Mouse (Mus musculus) mouse embryonic stem cell (cell line): Measurements from ENCODE around the gene 1700021F07Rik.

Experiments
- in situ Hi-C, 2 experiments: fragments of 300-500 bp; cut with MboI; formaldehyde crosslinking; loops; 1 replicate in 1 of 2; 3 replicates in 1 of 2; pipeline ENCODE4 v1.14.3; 2019 to 2020; ENCODE audit warnings: low sequenced_read_pairs in 2 of 2, low pct_unique_long_range_greater_than_20kb in 1 of 2, mixed read lengths in 1 of 2; ENCODE audit not compliant: unreplicated experiment in 1 of 2

Gene 1700021F07Rik

DNA sequence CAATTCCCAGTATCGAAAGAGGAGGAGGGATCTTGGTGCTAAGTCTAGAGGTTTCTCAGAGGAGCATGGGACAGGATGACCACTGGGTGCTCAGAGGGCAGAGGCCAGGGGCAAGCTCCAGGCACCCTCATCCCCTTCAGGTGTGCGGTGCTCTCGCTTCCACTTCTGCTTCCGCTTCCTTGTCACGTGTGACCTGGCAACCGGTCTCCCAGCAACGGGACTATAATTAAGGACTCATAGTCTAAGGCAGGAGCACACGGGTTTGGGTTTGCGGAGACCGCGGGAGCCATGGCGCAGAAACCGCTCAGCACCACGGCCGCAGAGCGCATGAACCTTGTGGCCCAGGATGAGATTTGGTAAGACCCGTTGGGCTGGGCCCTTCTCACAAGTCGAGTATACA is at the start of gene 1700021F07Rik:
TSS of gene 1700021F07Rik (plus strand) at position 211 of the 400 bp plus-strand sequence.
- in situ Hi-C loops, result no loop called here

DNA sequence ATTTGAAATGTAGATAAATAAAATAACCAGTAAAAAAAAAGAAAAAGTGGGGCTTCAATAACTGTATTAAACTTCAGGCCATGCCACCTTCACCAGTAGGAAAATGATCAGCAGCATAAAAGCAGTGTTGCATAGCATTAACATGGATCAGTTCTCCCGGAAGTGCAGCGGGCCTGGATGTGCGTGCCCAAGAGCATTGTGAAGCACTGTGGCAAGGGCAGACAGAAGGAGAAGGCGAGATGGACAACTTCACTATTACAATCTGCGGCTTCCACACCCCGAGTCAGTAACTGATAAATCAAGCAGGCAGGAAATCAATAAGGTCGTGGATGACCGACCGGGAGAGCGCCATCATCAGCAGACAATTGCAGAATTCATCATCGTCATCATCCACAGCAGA is 49.2 kb upstream of the 1700021F07Rik start:
- in situ Hi-C loops, result no loop called here

DNA sequence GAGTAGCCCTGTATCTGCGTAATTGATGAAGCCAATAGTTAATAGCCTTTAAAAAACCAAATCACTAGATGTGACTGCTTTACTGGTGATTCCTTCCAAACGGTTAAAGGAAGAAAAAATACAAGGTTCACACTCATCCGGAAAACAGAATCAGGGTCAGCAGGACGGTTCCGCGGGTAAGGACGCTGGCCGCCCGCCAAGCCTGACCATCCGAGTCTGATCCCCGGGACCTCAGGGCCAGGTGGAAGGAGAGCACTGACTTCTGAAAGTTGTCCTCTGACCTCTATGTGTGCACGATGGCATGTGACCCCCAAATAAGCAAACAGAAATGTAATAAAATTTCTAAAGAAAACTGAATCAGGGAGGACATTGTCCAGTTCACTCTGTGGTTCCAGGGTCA is 43.3 kb upstream of the 1700021F07Rik start:
- in situ Hi-C loops, result no loop called here

GRCm38 (mm10) chr2:173484486-173484885 is 37.9 kb upstream of the 1700021F07Rik start:
- in situ Hi-C loops, result no loop called here

GRCm38 (mm10) chr2:173499612-173500011 is 22.8 kb upstream of the 1700021F07Rik start:
- in situ Hi-C loops, result no loop called here

GRCm38 (mm10) chr2:173513977-173514376 is 8.4 kb upstream of the 1700021F07Rik start:
- in situ Hi-C loops, result no loop called here

- in situ Hi-C loops, result no loop called here
Measured at GRCm38 (mm10) chr2:173515186-173515585, 7.2 kb upstream of the 1700021F07Rik start.

- in situ Hi-C loops, result no loop called here
Measured at GRCm38 (mm10) chr2:173516150-173516855, 6.1 kb upstream of the 1700021F07Rik start.

DNA sequence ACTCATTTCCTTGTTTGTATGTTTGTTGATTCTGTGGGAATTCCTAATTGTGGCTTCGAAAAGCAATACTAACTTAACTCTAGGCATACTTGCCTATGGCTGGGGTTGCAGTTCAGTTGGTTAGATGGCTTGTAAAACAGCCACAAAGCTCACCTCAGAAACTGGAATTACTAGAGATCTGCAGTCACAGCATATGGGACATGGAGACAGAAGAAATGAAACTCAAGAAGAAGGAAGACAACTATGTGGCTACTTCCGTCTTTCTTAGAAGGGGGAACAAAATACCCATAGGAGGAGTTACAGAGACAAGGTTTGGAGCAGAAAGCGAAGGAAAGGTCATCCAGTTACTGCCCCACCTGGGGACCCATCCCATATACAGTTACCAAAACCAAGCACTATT is 6.1 kb downstream of the 1700021F07Rik start:
- in situ Hi-C loops, result no loop called here

DNA sequence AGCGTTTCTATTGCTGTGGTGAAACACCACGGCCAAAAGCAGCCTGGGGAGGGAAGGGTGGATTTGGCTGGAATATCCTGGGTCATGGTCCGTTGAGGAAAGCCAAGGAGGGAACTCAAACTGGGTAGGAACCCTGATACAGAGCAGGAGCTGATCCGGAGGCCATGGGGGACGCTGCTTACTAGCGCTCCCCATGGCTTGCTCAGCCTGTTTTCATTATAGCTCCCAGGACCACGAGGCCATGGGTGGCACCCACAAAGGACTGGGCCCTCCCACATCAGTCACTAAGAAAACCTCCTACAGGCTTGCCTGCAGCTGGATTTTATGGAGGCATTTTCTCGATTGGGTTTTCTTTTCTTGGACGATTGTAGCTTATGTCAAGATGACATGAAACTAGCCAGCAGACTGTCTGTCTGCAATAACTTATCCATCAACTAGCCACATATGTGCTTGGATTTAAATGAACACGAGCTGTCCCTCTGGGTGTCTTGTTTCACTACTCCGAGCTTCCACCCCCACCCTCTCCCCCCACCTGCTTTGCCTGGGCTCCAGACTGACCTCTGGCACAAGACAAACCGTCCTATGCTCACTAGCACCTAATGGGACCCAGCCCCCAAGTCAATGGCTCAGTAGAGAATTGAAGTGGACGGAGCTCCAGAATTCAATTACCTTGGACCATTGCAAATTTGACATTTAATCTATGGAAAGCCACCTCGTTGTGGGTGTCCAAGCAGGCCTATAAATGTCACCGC is 10.5 kb downstream of the 1700021F07Rik start:
- in situ Hi-C loops, result no loop called here

DNA sequence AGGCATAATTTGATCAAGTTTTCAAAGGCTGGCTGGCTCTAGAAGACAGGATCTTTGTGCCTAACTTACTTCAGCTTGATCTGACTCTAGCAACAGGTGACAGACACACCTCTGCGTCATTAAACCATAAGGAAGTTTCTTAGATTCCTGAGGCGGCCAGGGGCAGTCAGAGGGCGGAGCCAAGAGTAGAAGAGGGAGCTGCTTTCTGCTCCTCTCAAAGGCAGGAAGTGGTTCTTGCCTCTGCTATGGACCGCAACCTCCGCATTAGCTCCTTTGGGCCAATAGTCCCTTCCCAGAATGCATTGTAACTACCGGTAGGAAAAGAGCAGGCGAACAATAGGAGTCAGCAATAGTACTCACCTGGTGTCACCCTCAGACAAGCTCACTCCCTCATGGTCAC is 12.2 kb downstream of the 1700021F07Rik start:
- in situ Hi-C loops, result no loop called here

DNA sequence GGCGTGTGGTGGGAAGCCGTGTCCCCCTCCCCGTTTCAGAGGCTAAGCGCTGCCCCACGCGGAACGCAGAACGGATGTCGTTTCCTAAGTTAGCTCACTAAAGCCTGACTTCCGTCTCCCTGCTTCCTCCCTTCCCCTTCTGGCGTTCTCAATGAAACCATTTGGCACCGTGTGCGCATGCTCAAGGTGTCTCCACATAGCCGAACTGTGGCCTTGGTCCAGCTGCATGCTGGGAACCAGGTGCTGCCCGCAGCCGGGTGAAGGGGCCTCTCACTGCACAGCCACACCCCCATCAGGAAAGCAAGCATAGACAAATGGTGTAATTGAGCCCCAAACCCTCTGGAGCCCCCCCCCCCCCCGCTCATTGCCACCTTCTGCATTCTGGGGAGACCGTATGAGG is 13.0 kb downstream of the 1700021F07Rik start:
- in situ Hi-C loops, result no loop called here

DNA sequence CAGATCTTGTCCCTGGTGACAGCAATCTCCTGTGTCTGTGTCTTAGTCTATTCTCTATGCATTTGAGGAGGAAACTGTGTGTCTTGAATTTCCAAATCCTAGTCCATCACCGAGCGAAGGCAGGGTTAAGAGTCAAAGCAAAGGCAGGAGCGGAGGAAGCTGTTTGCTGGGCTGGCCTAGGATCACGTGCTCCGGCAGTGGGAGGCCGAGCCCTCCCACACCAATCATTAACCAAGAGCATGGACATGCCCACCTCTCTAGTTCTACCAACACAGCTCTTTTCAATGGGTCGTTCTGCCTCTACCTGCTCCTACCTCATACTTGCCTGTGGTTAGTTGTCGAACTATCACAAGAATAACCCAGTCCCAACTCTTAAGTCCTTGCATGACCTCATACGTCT is 13.5 kb downstream of the 1700021F07Rik start:
- in situ Hi-C loops, result no loop called here

- in situ Hi-C loops, result no loop called here
Measured at GRCm38 (mm10) chr2:173539781-173540180, 17.4 kb downstream of the 1700021F07Rik start.

DNA sequence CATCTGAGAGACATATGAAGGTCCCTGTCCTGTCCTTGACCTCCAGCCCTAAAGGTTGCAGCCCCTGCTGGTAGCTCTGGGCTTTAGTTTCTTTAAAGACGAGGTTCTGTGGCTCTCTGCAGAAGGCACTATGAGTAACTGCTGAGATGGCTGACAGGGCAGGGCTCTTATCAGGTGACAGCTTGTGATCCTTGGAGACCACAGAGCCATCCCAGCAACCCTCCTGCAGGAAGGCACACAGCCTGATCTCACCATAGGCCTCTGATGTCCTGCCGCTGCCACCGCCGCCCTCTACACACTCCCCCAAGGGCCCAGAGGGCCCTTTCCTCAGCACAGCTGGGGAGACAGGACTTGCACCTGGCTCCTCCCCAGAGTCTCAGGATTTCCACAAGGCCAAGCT is 19.4 kb downstream of the 1700021F07Rik start:
- in situ Hi-C loops, result no loop called here

DNA sequence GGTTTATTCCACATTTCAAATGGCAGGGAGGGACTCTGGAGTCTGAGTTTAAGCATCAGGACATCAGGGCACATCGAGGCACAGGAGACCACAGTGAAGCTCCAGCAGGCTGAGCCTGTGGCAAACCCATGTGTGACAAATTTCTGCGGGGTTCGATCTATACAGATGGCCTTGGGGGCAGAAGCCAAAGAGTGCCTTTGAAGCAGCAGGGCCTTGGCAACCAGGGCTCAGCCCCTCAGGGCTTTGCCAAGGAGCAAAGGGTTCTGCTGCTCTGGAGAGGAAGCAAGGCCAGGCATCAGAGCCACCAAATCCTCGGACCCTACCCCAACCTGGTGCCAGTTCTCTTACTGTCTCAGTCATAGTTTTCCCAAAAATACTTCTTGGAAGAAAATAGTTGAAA is 20.3 kb downstream of the 1700021F07Rik start:
- in situ Hi-C loops, result no loop called here

DNA sequence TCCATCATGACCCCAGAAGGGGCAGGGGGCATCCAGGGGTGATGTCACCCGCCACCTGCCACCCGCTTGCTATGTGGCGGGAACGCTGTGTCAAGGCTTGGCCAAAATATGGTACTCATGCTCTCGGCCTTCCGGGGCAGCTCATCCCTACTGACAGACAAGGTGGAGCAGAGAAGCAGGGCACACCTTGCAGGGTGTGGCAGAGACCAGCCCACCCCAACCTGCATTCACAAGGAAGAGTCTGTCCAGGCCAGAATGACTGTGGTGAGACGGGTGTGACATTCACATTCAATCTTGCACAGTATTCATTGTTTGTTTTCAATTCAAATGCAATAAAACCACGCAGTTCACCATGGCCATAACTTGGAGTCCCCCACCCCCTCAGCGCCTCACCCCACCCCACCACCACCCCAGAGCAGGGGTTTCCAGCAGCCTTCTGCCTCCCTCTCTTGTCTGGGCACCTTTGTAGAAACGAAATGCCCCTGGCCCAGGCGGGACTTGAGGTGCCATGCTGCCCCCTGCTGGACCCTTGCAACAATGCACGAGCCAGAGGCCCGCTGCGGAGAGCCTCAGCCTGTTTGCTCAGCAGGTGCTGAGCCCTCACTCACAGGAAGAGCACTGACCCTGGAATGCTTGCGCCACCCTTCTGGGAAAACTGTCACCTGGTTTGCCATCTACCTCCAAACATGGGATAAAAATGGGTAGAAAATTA is 23.8 kb downstream of the 1700021F07Rik start:
- in situ Hi-C loops, result no loop called here

GRCm38 (mm10) chr2:173549236-173549635 is 26.9 kb downstream of the 1700021F07Rik start:
- in situ Hi-C loops, result no loop called here

- in situ Hi-C loops, result loop anchor here (10.0 to 25.0 kb wide), 2 partner anchors 356 to 363 kb away; no protein-coding TSS in a partner anchor
Measured at GRCm38 (mm10) chr2:173550681-173551080, 28.3 kb downstream of the 1700021F07Rik start.
